Mouse (Mus musculus) right cerebral cortex, adult 2 months (tissue): ENCODE measurements around the gene Atad5.
"Not testable (repeated sequence)": the region's sequence is repeated elsewhere in the genome, so short reads cannot be mapped to it uniquely, and the experiment has no call there.

Experiments
- DNase-seq, 2 experiments: peaks; one replicate each; pipeline ENCODE4 v3.0.0; 2021 to 2022; ENCODE audit warnings: low spot score in 2 of 2

Gene Atad5

GRCm38 (mm10) chr11:80178316-80178715, 89.1 kb downstream of the Atad5 start:
- no peak for DNase-seq

- no peak for DNase-seq
Measured at GRCm38 (mm10) chr11:80181021-80181749, 92.0 kb downstream of the Atad5 start.

DNA sequence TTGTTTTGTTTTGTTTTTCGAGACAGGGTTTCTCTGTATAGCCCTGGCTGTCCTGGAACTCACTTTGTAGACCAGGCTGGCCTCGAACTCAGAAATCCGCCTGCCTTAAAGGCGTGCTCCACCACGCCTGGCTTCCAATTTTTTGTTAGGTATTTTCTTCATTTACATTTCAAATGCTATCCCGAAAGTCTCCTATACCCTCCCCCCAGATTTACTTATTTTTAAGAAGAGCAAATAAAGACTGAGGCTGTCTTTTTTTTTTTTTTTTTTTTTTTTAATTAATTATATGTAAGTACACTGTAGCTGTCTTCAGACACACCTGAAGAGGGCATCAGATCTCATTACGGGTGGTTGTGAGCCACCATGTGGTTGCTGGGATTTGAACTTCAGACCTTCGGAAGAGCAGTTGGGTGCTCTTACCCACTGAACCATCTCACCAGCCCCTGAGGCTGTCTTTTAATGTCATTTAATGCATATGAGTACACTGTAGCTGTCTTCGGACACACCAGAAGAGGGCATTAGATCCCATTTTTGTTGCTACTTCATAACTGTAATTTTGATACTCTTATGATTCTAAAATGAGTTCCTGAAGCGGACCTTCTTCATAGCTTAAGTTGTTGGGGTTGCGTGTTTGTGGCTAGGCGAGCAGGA, 94.0 kb downstream of the Atad5 start:
- not testable (repeated sequence) for DNase-seq

GRCm38 (mm10) chr11:80183705-80184255, 94.6 kb downstream of the Atad5 start, which contains the start of gene Rnf135:
Gene Rnf135, plus strand, starts transcription at chr11:80183851.
- peak; percentile 78 to 82 for DNase-seq

GRCm38 (mm10) chr11:80184531-80185071, 95.4 kb downstream of the Atad5 start:
- DNase-seq, result no peak
